Mouse (Mus musculus): ENCODE results near the gene Ppara.

Ppara gene

GRCm38 (mm10) chr15:85734571-85735033 is at the start of gene Ppara:
Ppara (plus strand) TSS chr15:85734983.
- no peak for DNase-seq (ENCODE audit: low spot score in 2 of 2)

GRCm38 (mm10) chr15:85686641-85687395 is 48.0 kb upstream of the Ppara start:
- peak in 1 of 2 experiments; percentile 67 for DNase-seq (ENCODE audit: low spot score in 2 of 2)

- peak in 1 of 2 experiments; percentile 26 for DNase-seq (ENCODE audit: low spot score in 2 of 2)
Measured at GRCm38 (mm10) chr15:85687630-85688410, 47.0 kb upstream of the Ppara start.

GRCm38 (mm10) chr15:85688734-85689133 is 46.0 kb upstream of the Ppara start:
- DNase-seq (ENCODE audit: low spot score in 2 of 2), result no peak

GRCm38 (mm10) chr15:85689523-85689922 is 45.3 kb upstream of the Ppara start:
- no peak for DNase-seq (ENCODE audit: low spot score in 2 of 2)

- DNase-seq (ENCODE audit: low spot score in 2 of 2), result no peak
Measured at GRCm38 (mm10) chr15:85690058-85690457, 44.7 kb upstream of the Ppara start.

GRCm38 (mm10) chr15:85690875-85691274 is 43.9 kb upstream of the Ppara start:
- no peak for DNase-seq (ENCODE audit: low spot score in 2 of 2)

- DNase-seq (ENCODE audit: low spot score in 2 of 2), result no peak
Measured at GRCm38 (mm10) chr15:85693115-85693514, 41.7 kb upstream of the Ppara start.

GRCm38 (mm10) chr15:85693819-85694218 is 41.0 kb upstream of the Ppara start:
- no peak for DNase-seq (ENCODE audit: low spot score in 2 of 2)

- no peak for DNase-seq (ENCODE audit: low spot score in 2 of 2)
Measured at GRCm38 (mm10) chr15:85694379-85694778, 40.4 kb upstream of the Ppara start.

GRCm38 (mm10) chr15:85695304-85695703 is 39.5 kb upstream of the Ppara start:
- no peak for DNase-seq (ENCODE audit: low spot score in 2 of 2)

- no peak for DNase-seq (ENCODE audit: low spot score in 2 of 2)
Measured at GRCm38 (mm10) chr15:85698345-85699034, 36.3 kb upstream of the Ppara start.

- DNase-seq (ENCODE audit: low spot score in 2 of 2), result no peak
Measured at GRCm38 (mm10) chr15:85699452-85699851, 35.3 kb upstream of the Ppara start.

- DNase-seq (ENCODE audit: low spot score in 2 of 2), result no peak
Measured at GRCm38 (mm10) chr15:85699862-85700501, 34.8 kb upstream of the Ppara start.

- no peak for DNase-seq (ENCODE audit: low spot score in 2 of 2)
Measured at GRCm38 (mm10) chr15:85700716-85701115, 34.1 kb upstream of the Ppara start.

GRCm38 (mm10) chr15:85701128-85701930 is 33.5 kb upstream of the Ppara start:
- DNase-seq (ENCODE audit: low spot score in 2 of 2), result no peak

GRCm38 (mm10) chr15:85702411-85702951 is 32.3 kb upstream of the Ppara start:
- DNase-seq (ENCODE audit: low spot score in 2 of 2), result no peak

- DNase-seq (ENCODE audit: low spot score in 2 of 2), result no peak
Measured at GRCm38 (mm10) chr15:85703194-85703641, 31.6 kb upstream of the Ppara start.

- DNase-seq (ENCODE audit: low spot score in 2 of 2), result no peak
Measured at GRCm38 (mm10) chr15:85703858-85704257, 30.9 kb upstream of the Ppara start.

GRCm38 (mm10) chr15:85704341-85705012 is 30.3 kb upstream of the Ppara start:
- no peak for DNase-seq (ENCODE audit: low spot score in 2 of 2)

Measured in frontal cortex, postnatal 36 days (tissue).